ENCODE assay signal across 10 mouse cellular contexts in genomic region chr9:77636450-77636951, GRCm38 (mm10). TPM values are rescaled to one million over a fixed set of nuclear protein-coding genes. Genes with fewer than 3 reads are reported as not detected.
DNase-seq lines count a peak whose midpoint lies in the region; ATAC-seq and TF ChIP-seq lines count a peak whose summit lies in the region.
"Had no signal": no experiment of that assay in that cellular context is flagged by ENCODE, and none has a peak within 500 bp of the region (broad histone marks: within the 10 kb centered on the region; RNA-seq: fewer than 3 reads in every experiment).

Gene Klhl31 (plus strand): TSS chr9:77636500.

- no peak within 1 kb of the TSS for H3K9ac ChIP-seq in lung, embryonic 15.5 days
- H3K9ac ChIP-seq in limb, embryonic 14.5 days (ENCODE audit: low read depth, low read length, severe bottlenecking), result no peak within 1 kb of the TSS

- H3K4me2 ChIP-seq in lung, embryonic 15.5 days, result peak within 1 kb of the TSS; percentile 30; the same call in 1 of the 2 replicates
- no peak within 1 kb of the TSS for H3K4me2 ChIP-seq in limb, embryonic 14.5 days (replicated peaks; ENCODE audit: low read depth, low read length, severe bottlenecking)

- 14% methylated on average over 10 of the region's 10 CpGs for WGBS in lung, embryonic 15.5 days
- WGBS in limb, embryonic 14.5 days, result 35% methylated on average over 10 of the region's 10 CpGs
- 65% methylated on average over 10 of the region's 10 CpGs for WGBS in forebrain, embryonic 10.5 days

- no peak within 1 kb of the TSS for H3K4me3 ChIP-seq in lung, embryonic 15.5 days
- no peak within 1 kb of the TSS for H3K4me3 ChIP-seq in limb, embryonic 14.5 days (replicated peaks; ENCODE audit: low read length)
- no peak within 1 kb of the TSS for H3K4me3 ChIP-seq in forebrain, embryonic 10.5 days

- no peak for DNase-seq in lung, postnatal 25 days (ENCODE audit: low spot score)
- peak; percentile 54 for DNase-seq in gastrocnemius, postnatal 10 days
- DNase-seq in heart, postnatal 10 days, result peak; percentile 71 to 77
- DNase-seq in limb, embryonic 14.5 days (ENCODE audit: low spot score), result peak; percentile 15
- DNase-seq in thymus, postnatal 14 days, result no peak
- no peak for DNase-seq in forebrain, embryonic 10.5 days (ENCODE audit: extremely low spot score, low spot score)
- no peak for DNase-seq in layer of hippocampus, adult 18-20 months (ENCODE audit: low spot score in 2 of 2)
- DNase-seq: cerebellum, adult 2 months; lung, adult 18-20 months had no signal

- intact Hi-C loops in heart, postnatal 10 days (cut with DNase I), result no loop called here

- no peak for TF ChIP-seq POLR2A in limb, embryonic 14.5 days (IDR thresholded peaks at IDR 0.05; ENCODE audit: borderline replicate concordance, extremely low read depth, insufficient read depth, insufficient read length)

- no peaks in the 10 kb centered on the region for H3K36me3 ChIP-seq in lung, embryonic 15.5 days
- no peaks in the 10 kb centered on the region for H3K36me3 ChIP-seq in limb, embryonic 14.5 days (ENCODE audit: control insufficient read depth, insufficient read depth, low read length)
- H3K36me3 ChIP-seq in forebrain, embryonic 10.5 days (replicated peaks), result no peaks in the 10 kb centered on the region

- H3K27me3 ChIP-seq in lung, embryonic 15.5 days, result no peaks in the 10 kb centered on the region
- no peaks in the 10 kb centered on the region for H3K27me3 ChIP-seq in limb, embryonic 14.5 days (ENCODE audit: control insufficient read depth, insufficient read depth, low read length)
- no peaks in the 10 kb centered on the region for H3K27me3 ChIP-seq in forebrain, embryonic 10.5 days (ENCODE audit: poor library complexity, severe bottlenecking)

- peaks cover 9% of the 10 kb centered on the region for H3K4me1 ChIP-seq in lung, embryonic 15.5 days
- H3K4me1 ChIP-seq in limb, embryonic 14.5 days (ENCODE audit: control insufficient read depth, insufficient read depth, low read length), result no peaks in the 10 kb centered on the region
- peaks cover 5% of the 10 kb centered on the region; the same call in 1 of the 2 replicates for H3K4me1 ChIP-seq in forebrain, embryonic 10.5 days

- no peak for ATAC-seq in lung, embryonic 15.5 days (ENCODE audit: borderline replicate concordance, extremely low read depth, low FRiP score, low TSS enrichment)
- peak; percentile 63 for ATAC-seq in limb, embryonic 14.5 days (ENCODE audit: low FRiP score, low read depth)

- no peaks in the 10 kb centered on the region for H3K9me3 ChIP-seq in lung, embryonic 15.5 days
- no peaks in the 10 kb centered on the region for H3K9me3 ChIP-seq in limb, embryonic 14.5 days (ENCODE audit: control insufficient read depth, low read length)
- no peaks in the 10 kb centered on the region for H3K9me3 ChIP-seq in forebrain, embryonic 10.5 days

- H3K27ac ChIP-seq in lung, embryonic 15.5 days, result no peak within 1 kb of the TSS
- 0 out of 2 replicates have a peak within 1 kb of the TSS, but pooled peaks have one; percentile 33 for H3K27ac ChIP-seq in limb, embryonic 14.5 days (replicated peaks; ENCODE audit: low read depth, low read length)
- no peak within 1 kb of the TSS for H3K27ac ChIP-seq in forebrain, embryonic 10.5 days

RNA-seq across cellular contexts. Expression of gene Klhl31, which starts in this region (rescaled TPM):
- 1.2 and 1.6 TPM in 2 replicates for polyA plus RNA-seq in lung, embryonic 15.5 days (2015; fragmentation: Nextera tagmentation; extraction: Ambion mirVana)
- total RNA-seq in gastrocnemius, postnatal 10 days (2021), result 100 to 1,000 TPM; 371 to 383 TPM
- total RNA-seq in heart, postnatal 10 days (2021), result 100 to 1,000 TPM; 115 to 125 TPM
- 2.7 and 3.1 TPM in 2 replicates for polyA plus RNA-seq in limb, embryonic 14.5 days (2012; rRNA removed)
- polyA plus RNA-seq in limb, embryonic 14.5 days (2014; fragmentation: Nextera tagmentation; extraction: Ambion mirVana), result 11.7 and 17.1 TPM in 2 replicates
- polyA plus RNA-seq in forebrain, embryonic 10.5 days (2016; fragmentation: Nextera tagmentation; extraction: Ambion mirVana), result 0.20 and 0.22 TPM in 2 replicates
- total RNA-seq in layer of hippocampus, adult 18-20 months (2021), result not detected

Comparison
In these comparisons a context has a peak if more than half of its experiments do, and no peak if none do; other contexts are left out.
1. RNA of gene Klhl31 (total RNA-seq): 371 to 383 TPM in gastrocnemius, postnatal 10 days and 115 to 125 TPM in heart, postnatal 10 days; not detected in layer of hippocampus, adult 18-20 months; every median in the first group is over 100 times any median in the second.
2. DNase-seq: peak in gastrocnemius, postnatal 10 days (single experiment), heart, postnatal 10 days (2 of 2) and limb, embryonic 14.5 days (single experiment); none in lung, postnatal 25 days (single experiment), thymus, postnatal 14 days (single experiment), forebrain, embryonic 10.5 days (single experiment) and layer of hippocampus, adult 18-20 months (0 of 2).